Mouse (Mus musculus): Measurements from ENCODE around the gene Impg2. TPM values are rescaled to one million over a fixed set of nuclear protein-coding genes. Genes with fewer than 3 reads are reported as not detected.

Gene Impg2
- polyA plus RNA-seq, 1 experiment from 2014 or later = 0.23 TPM

GRCm38 (mm10) chr16:56279060-56279459 lies 74.9 kb downstream of the Impg2 start:
- H3K27ac ChIP-seq = no peak overlapping the region
- 88% methylated on average over 9 of the region's 9 CpGs for WGBS
- H3K36me3 ChIP-seq = no peaks in the 10 kb centered on the region
- H3K9me3 ChIP-seq (replicated peaks) = no peaks in the 10 kb centered on the region
- no peak for ATAC-seq (ENCODE audit: low FRiP score)
- H3K4me3 ChIP-seq = no peak overlapping the region
- H3K27me3 ChIP-seq = no peaks in the 10 kb centered on the region
- H3K4me2 ChIP-seq (replicated peaks) = no peak overlapping the region
- H3K4me1 ChIP-seq = no peaks in the 10 kb centered on the region
- H3K9ac ChIP-seq = no peak overlapping the region

DNA sequence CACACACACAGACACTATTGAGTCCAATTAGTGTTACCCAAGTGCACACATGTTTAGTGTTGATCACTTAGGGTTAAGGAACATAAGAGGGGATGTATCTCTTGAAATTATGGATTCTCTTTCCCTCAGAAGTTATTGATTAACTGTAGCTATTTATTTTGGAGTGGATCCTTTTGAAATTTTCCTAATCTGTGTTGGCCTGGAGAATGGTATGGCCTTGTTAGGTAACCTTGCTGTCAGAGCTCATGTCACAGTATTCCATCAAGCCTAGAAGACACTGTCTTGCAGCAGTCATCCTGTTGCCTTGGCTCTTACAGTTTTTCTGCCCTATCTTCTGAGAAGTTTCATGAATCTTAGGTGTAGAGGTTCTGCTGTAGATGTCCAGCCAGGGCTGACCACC lies 75.6 kb downstream of the Impg2 start:
- Histone ChIP-seq H3K27ac (no peak overlapping the region), H3K36me3 (no peaks in the 10 kb centered on the region), H3K4me2 (replicated peaks) (no peak overlapping the region), H3K4me1 (no peaks in the 10 kb centered on the region), H3K4me3 (no peak overlapping the region), H3K27me3 (no peaks in the 10 kb centered on the region), H3K9me3 (replicated peaks) (no peaks in the 10 kb centered on the region), H3K9ac (no peak overlapping the region)
- ATAC-seq (ENCODE audit: low FRiP score) = no peak

- no peak for ATAC-seq (ENCODE audit: low FRiP score)
- no peaks in the 10 kb centered on the region for H3K4me1 ChIP-seq
- 89% methylated on average over 4 of the region's 4 CpGs for WGBS
- H3K9ac ChIP-seq = no peak overlapping the region
- no peak overlapping the region for H3K4me3 ChIP-seq
- H3K27ac ChIP-seq = no peak overlapping the region
- H3K9me3 ChIP-seq (replicated peaks) = no peaks in the 10 kb centered on the region
- no peaks in the 10 kb centered on the region for H3K27me3 ChIP-seq
- H3K36me3 ChIP-seq = no peaks in the 10 kb centered on the region
- H3K4me2 ChIP-seq (replicated peaks) = no peak overlapping the region
Observed at GRCm38 (mm10) chr16:56281336-56281735, 77.2 kb downstream of the Impg2 start.

DNA sequence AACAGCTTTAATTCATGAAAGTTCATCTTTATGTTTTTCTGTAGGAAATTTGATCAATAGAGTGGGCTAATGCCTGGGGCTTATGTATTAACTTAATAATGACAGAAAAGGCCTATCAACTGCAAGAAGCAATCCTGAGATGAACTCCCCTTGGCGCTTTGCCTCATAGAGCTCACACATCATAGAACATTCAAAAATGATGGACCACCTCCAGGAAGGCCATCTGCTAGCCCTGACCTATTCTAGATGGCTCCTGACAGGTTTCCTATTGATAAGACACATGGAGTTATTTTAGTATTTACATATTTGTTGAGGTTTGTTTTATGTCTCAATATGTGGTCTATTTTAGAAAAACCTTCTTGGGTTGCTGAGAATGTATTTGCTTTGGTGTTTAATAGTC lies 79.2 kb downstream of the Impg2 start:
- H3K9ac ChIP-seq = no peak overlapping the region
- no peaks in the 10 kb centered on the region for H3K27me3 ChIP-seq
- WGBS = 88% methylated on average over 1 of the region's 1 CpGs
- H3K36me3 ChIP-seq = no peaks in the 10 kb centered on the region
- no peak for ATAC-seq (ENCODE audit: low FRiP score)
- H3K27ac ChIP-seq = no peak overlapping the region
- H3K4me3 ChIP-seq = no peak overlapping the region
- no peaks in the 10 kb centered on the region for H3K4me1 ChIP-seq
- H3K4me2 ChIP-seq (replicated peaks) = no peak overlapping the region
- H3K9me3 ChIP-seq (replicated peaks) = no peaks in the 10 kb centered on the region

DNA sequence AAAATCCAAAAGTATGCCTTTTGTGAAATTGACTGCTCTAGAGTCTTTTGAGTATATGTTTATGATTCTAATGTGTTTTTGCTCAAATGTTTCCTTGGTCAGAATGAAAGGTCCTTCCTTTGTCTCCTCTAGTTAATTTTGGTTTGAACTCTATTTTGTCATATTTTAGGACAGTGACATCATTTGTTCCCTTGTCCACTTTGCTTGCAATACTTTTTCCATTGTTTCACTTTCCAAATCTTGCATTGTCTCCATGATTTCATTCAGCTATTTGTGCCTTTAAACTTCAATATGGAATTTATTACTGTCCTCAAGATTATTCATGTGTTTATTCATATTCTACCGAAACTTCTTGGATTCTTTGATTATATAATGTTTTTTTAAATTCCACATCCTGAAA lies 79.8 kb downstream of the Impg2 start:
- H3K4me2 ChIP-seq (replicated peaks) = no peak overlapping the region
- 87% methylated on average over 1 of the region's 1 CpGs for WGBS

GRCm38 (mm10) chr16:56286076-56286475 lies 82.0 kb downstream of the Impg2 start:
- no peaks in the 10 kb centered on the region for H3K4me1 ChIP-seq
- no peaks in the 10 kb centered on the region for H3K27me3 ChIP-seq
- no peak overlapping the region for H3K27ac ChIP-seq
- WGBS = 80% methylated on average over 5 of the region's 5 CpGs
- ATAC-seq (ENCODE audit: low FRiP score) = no peak
- H3K9me3 ChIP-seq (replicated peaks) = no peaks in the 10 kb centered on the region
- no peak overlapping the region for H3K9ac ChIP-seq
- no peak overlapping the region for H3K4me3 ChIP-seq
- no peaks in the 10 kb centered on the region for H3K36me3 ChIP-seq
- no peak overlapping the region for H3K4me2 ChIP-seq (replicated peaks)

More for the DNA sequence above, 79.8 kb downstream of the Impg2 start:
- Histone ChIP-seq H3K27ac (no peak overlapping the region), H3K9me3 (replicated peaks) (no peaks in the 10 kb centered on the region), H3K36me3 (no peaks in the 10 kb centered on the region), H3K4me1 (no peaks in the 10 kb centered on the region), H3K27me3 (no peaks in the 10 kb centered on the region), H3K4me3 (no peak overlapping the region), H3K9ac (no peak overlapping the region)
- ATAC-seq (ENCODE audit: low FRiP score) = no peak

GRCm38 (mm10) chr16:56286977-56287376 lies 82.9 kb downstream of the Impg2 start:
- H3K4me3 ChIP-seq = no peak overlapping the region
- H3K36me3 ChIP-seq = no peaks in the 10 kb centered on the region
- no peaks in the 10 kb centered on the region for H3K4me1 ChIP-seq
- 100% methylated on average over 2 of the region's 2 CpGs for WGBS
- H3K27ac ChIP-seq = no peak overlapping the region
- H3K4me2 ChIP-seq (replicated peaks) = no peak overlapping the region
- H3K9me3 ChIP-seq (replicated peaks) = no peaks in the 10 kb centered on the region
- no peak for ATAC-seq (ENCODE audit: low FRiP score)
- H3K9ac ChIP-seq = no peak overlapping the region
- no peaks in the 10 kb centered on the region for H3K27me3 ChIP-seq

DNA sequence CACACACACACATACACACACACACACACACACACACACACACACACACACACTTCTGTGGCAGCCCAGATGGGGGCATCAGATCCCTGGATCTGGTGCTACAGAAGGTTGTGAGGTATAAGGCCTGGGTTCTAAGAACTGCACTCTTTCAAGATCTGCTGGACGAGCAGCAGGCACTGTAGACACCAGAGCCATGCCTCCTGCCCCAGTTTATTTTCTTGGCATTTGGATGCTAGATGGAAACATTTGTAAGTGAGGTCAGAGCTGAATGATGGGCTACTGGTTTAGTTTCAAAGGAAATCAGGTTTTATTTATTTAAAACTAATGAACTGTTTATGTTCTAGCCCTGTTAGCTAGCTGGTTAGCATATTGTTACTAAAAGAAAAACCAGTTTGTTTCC lies 90.8 kb downstream of the Impg2 start:
- H3K4me2 ChIP-seq (replicated peaks) = no peak overlapping the region
- WGBS = 69% methylated on average over 1 of the region's 1 CpGs

DNA sequence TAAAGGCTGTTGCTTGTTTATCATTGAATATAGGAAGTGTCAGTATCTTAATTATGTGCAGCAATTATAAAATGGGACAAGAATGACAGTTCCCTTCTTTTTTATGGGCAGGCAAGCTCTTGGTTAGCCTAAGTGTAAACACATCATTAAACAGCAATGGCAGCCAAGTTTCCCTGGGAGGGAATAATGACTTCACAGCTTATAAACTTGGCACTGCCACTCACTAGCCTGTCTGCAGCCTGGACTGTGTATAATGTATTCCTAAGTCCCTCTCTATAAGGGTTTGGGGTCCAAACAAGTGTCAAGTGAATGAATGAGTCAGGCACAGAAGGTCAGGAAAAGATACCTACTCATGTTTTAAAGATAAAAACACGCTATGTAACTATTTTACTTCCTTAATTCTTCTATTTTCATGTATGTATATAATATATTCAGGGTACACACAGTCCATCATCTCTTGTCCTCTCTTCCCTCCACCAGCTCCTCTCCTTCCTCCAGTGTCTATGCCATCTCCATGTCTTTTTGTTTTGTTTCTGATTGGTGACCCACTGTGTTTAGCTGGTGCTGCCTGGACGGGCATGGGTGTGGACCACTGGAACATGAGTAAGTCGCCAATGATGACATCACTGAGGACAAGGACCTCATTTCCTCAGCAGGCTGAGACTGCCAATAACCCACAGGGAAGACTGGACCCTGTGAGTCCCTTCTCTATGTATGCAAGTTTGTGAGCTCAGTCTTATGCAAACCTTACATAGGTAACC lies 92.0 kb downstream of the Impg2 start:
- Histone ChIP-seq H3K27me3 (no peaks in the 10 kb centered on the region), H3K4me2 (replicated peaks) (no peak overlapping the region), H3K9ac (no peak overlapping the region), H3K4me3 (no peak overlapping the region), H3K27ac (no peak overlapping the region), H3K4me1 (no peaks in the 10 kb centered on the region), H3K36me3 (no peaks in the 10 kb centered on the region), H3K9me3 (replicated peaks) (no peaks in the 10 kb centered on the region)
- 82% methylated on average over 3 of the region's 3 CpGs for WGBS
- no peak for ATAC-seq (ENCODE audit: low FRiP score)

More for the DNA sequence above, 90.8 kb downstream of the Impg2 start:
- H3K36me3 ChIP-seq = no peaks in the 10 kb centered on the region
- no peak overlapping the region for H3K9ac ChIP-seq
- no peaks in the 10 kb centered on the region for H3K4me1 ChIP-seq
- ATAC-seq (ENCODE audit: low FRiP score) = no peak
- H3K27me3 ChIP-seq = no peaks in the 10 kb centered on the region
- H3K9me3 ChIP-seq (replicated peaks) = no peaks in the 10 kb centered on the region
- no peak overlapping the region for H3K27ac ChIP-seq
- no peak overlapping the region for H3K4me3 ChIP-seq

DNA sequence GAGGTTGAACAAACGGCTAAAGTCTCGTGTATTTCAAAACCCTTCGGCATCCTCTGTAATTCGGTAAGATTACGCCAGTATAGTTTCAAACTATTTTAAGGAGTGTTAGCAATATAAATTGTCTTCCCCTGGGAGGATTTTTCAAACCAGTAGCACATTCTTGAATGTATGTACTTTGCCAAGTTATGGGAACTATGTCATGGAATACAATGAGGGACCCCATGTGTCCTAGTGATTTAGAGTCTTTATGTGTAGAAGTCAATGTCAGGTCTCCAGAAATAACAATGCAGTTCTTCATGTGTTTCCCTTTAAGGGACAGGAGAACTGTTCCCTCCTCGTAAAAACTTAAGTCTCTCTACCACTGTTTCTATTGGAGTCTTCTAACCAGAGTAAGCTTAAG lies 94.1 kb downstream of the Impg2 start:
- 73% methylated on average over 6 of the region's 6 CpGs for WGBS
- Histone ChIP-seq H3K27ac (no peak overlapping the region), H3K9ac (no peak overlapping the region), H3K4me2 (replicated peaks) (no peak overlapping the region), H3K9me3 (replicated peaks) (no peaks in the 10 kb centered on the region), H3K27me3 (no peaks in the 10 kb centered on the region), H3K4me1 (no peaks in the 10 kb centered on the region), H3K4me3 (no peak overlapping the region), H3K36me3 (no peaks in the 10 kb centered on the region)
- ATAC-seq (ENCODE audit: low FRiP score) = no peak

DNA sequence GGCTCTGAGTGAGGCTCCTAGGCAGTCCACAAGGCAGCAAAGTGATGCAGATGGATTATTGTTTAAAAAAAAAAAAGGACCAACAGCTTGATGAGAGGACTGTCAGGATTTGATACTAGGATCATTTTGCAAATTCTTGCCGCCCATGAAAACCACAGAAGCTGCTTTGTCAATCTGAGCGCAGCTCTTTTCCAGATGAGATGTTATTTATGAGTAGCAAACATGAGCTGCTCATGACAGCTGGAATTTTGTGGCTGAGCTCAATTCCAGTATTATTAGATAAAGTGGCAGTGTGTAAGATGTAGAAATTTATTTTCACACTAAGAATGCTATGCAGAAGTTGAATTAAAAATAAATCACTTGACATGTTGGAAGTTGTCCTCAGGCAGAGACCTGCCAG lies 94.7 kb downstream of the Impg2 start:
- WGBS = 87% methylated on average over 2 of the region's 2 CpGs
- H3K4me1 ChIP-seq = no peaks in the 10 kb centered on the region
- no peaks in the 10 kb centered on the region for H3K9me3 ChIP-seq (replicated peaks)
- H3K4me3 ChIP-seq = no peak overlapping the region
- no peak overlapping the region for H3K4me2 ChIP-seq (replicated peaks)
- no peaks in the 10 kb centered on the region for H3K36me3 ChIP-seq
- no peaks in the 10 kb centered on the region for H3K27me3 ChIP-seq
- no peak overlapping the region for H3K27ac ChIP-seq
- no peak for ATAC-seq (ENCODE audit: low FRiP score)
- no peak overlapping the region for H3K9ac ChIP-seq

DNA sequence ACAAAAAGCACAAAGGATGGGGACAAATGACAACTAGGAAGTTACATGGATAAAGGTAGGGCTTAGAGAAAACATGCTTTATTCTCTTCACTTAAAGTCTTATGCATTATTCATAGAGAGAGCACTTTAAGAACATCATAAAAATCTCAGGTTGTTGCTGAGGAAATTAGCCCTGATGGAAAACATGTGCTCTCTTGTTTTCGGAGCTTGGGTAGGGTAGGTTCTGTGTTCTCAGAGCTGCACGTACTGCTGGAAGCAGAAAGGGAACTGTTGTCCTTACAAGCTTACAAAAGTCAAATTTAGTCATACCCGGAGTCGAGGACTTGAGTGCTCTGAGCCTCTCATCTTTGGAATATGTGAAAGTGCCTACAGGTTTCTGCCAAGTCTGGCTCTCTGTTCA lies 98.9 kb downstream of the Impg2 start:
- Histone ChIP-seq H3K9ac (no peak overlapping the region), H3K4me3 (no peak overlapping the region), H3K9me3 (replicated peaks) (no peaks in the 10 kb centered on the region), H3K4me1 (no peaks in the 10 kb centered on the region), H3K27me3 (no peaks in the 10 kb centered on the region), H3K4me2 (replicated peaks) (no peak overlapping the region), H3K36me3 (no peaks in the 10 kb centered on the region), H3K27ac (no peak overlapping the region)
- WGBS = 71% methylated on average over 4 of the region's 4 CpGs
- no peak for ATAC-seq (ENCODE audit: low FRiP score)

- H3K9ac ChIP-seq = no peak overlapping the region
Observed at GRCm38 (mm10) chr16:56304167-56304566, 100.1 kb downstream of the Impg2 start.

More at GRCm38 (mm10) chr16:56304167-56304566, 100.1 kb downstream of the Impg2 start:
- 87% methylated on average over 4 of the region's 4 CpGs for WGBS
- Histone ChIP-seq H3K4me3 (no peak overlapping the region), H3K4me2 (replicated peaks) (no peak overlapping the region), H3K27ac (no peak overlapping the region), H3K9me3 (replicated peaks) (no peaks in the 10 kb centered on the region), H3K36me3 (no peaks in the 10 kb centered on the region), H3K27me3 (no peaks in the 10 kb centered on the region), H3K4me1 (no peaks in the 10 kb centered on the region)
- ATAC-seq (ENCODE audit: low FRiP score) = no peak
